Mouse (Mus musculus) liver, adult (tissue): Measurements from ENCODE around the gene P2ry1.
A peak's percentile ranks its signal among the peaks of the same experiment; 100 is the strongest.

Experiments used
- GATA4 ChIP-seq: IDR thresholded peaks from 2 replicates; pipeline ENCODE4 v1.6.1; 2014; ENCODE audit warnings: mild to moderate bottlenecking, low read length; ENCODE audit not compliant: insufficient replicate concordance

The P2ry1 gene

GRCm38 (mm10) chr3:61002587-61003501, at the start of gene P2ry1:
P2ry1 (plus strand) TSS chr3:61002795.
- peak; percentile 37; the same call in 1 of the 2 replicates for TF ChIP-seq GATA4

GRCm38 (mm10) chr3:60953199-60953736, 49.3 kb upstream of the P2ry1 start:
- TF ChIP-seq GATA4: peak; percentile 94

- peak; percentile 98 for TF ChIP-seq GATA4
Observed at GRCm38 (mm10) chr3:60954073-60954472, 48.5 kb upstream of the P2ry1 start.

GRCm38 (mm10) chr3:60958769-60959168, 43.8 kb upstream of the P2ry1 start:
- no peak for TF ChIP-seq GATA4

DNA sequence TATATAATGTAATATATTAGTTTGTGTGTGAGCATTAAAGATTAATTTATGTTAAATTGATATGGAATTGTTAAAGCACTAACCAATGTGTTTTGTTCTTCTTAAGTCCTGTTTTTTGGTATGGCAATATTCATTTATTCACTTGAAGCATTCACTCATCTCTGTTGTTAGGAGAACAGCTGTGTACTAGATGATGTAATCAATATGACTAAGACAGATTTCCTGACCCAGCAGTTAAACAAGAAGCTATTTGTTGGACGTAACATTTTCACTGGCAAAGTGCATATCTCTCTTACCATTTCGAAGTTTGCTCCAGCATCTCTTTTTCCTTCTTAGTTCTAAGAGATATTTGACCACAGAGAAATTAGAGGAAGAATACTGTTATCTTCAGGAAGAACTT, 37.5 kb upstream of the P2ry1 start:
- no peak for TF ChIP-seq GATA4

- TF ChIP-seq GATA4: no peak
Observed at GRCm38 (mm10) chr3:60974944-60975343, 27.7 kb upstream of the P2ry1 start.

- no peak for TF ChIP-seq GATA4
Observed at GRCm38 (mm10) chr3:60982109-60982508, 20.5 kb upstream of the P2ry1 start.

GRCm38 (mm10) chr3:60998064-60998463, 4.5 kb upstream of the P2ry1 start:
- no peak for TF ChIP-seq GATA4

DNA sequence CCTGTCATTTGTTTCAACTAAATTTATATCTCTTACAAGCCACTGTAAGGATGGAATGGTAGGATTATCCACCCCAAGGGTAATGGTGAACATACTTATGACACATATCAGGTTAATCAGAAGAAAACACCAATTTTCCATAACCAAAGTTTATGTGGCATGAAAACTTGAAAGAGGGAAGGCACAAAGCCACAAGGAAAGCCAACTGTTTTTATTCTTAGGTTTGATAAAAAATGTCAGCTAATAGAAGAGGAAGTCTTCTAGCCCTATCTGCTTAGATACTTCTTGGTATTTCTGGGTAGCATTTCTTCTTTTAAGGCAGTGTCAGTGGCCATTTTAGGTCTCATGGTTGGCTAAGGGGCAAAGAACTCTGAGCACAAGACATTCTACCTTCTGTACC, 2.9 kb upstream of the P2ry1 start:
- no peak for TF ChIP-seq GATA4

DNA sequence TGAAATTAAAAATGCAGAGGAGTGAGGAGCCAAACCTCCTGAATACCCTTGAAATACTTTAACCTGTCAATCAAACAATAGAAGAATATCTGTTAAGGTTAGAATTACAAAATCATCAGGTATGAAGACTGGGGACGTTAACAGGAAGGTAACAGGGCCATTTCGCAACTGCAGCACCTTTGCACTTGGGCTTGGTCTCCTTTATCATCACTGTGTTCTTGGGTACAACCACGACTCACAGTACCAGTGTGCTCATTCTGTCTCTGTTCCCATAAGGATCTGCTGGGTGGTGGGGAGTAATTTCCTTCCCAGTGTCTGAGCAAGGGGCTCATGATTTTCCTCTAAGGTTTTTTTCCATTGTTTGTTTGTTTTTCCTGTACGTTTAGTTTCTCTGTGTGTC, 1.8 kb upstream of the P2ry1 start:
- TF ChIP-seq GATA4: no peak

DNA sequence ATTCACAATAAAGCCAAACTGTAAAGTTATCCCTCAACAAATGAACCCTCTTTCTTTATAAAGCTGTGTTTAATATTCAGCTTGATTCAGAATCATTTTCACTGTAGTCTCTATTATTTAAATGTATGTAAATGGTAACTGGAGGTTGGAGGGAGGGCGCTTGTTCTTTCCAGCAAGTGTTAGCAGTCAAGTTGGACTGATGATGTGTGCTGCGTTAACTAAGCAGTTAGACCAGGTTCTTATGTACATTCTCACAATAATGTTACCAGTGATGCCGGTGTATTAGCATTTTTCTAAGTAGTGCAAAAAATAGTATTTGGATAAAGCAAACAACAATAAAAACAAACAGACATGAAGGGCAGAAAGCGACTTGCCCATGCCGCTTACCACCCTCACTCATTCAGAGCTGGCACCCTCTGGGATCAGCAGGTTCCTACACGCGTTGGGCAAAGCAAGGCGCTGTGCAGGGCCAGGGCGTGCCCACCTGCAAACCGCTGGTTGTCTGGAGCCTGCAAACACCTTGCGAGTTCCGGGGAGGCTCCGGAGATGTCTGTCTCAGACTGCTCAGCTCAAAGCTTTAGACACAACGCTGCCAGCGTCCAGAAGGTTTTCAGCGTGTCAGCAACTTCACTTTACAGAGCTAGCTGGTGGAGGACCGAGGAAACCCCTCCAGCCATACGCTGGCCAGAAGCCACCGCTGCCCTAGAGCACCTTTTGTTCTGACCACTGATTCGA, 576 bp upstream of the P2ry1 start:
- TF ChIP-seq GATA4: no peak

GRCm38 (mm10) chr3:61004611-61005010, 2.0 kb downstream of the P2ry1 start:
- no peak for TF ChIP-seq GATA4

GRCm38 (mm10) chr3:61011660-61012059, 9.1 kb downstream of the P2ry1 start:
- TF ChIP-seq GATA4: no peak

- no peak for TF ChIP-seq GATA4
Observed at GRCm38 (mm10) chr3:61012550-61012949, 10.0 kb downstream of the P2ry1 start.

DNA sequence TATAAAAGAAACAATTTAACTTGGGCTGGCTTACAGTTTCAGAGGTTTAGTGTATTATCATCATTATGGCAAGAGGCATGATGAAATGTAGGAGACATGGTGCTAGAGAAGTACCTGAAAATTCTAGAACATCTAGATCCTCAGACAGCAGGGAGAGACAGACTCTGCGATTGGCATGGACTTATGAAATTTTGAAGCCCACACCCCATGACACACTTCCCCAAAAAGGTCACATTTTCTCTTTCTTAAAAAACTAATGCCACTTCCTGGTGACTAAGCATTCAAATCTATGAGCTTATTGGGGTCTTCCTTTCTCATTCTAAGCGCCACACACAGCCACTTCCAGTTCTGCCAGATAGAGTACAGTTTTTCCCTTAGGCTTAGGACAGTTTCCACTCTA, 14.1 kb downstream of the P2ry1 start:
- TF ChIP-seq GATA4: no peak

GRCm38 (mm10) chr3:61032100-61032499, 29.5 kb downstream of the P2ry1 start:
- TF ChIP-seq GATA4: no peak

GRCm38 (mm10) chr3:61035633-61036032, 33.0 kb downstream of the P2ry1 start:
- TF ChIP-seq GATA4: no peak

- no peak for TF ChIP-seq GATA4
Observed at GRCm38 (mm10) chr3:61039916-61040315, 37.3 kb downstream of the P2ry1 start.
